Mouse (Mus musculus) heart, postnatal 0 days (tissue): Measurements from ENCODE around the gene Ccnd1.

Source experiments
- CTCF ChIP-seq: IDR thresholded peaks from 2 replicates; pipeline ENCODE4 v1.5.1; 2016; ENCODE audit warnings: antibody characterized with exemption, control low read depth, low read depth
- EP300 ChIP-seq: IDR thresholded peaks from 2 replicates; pipeline ENCODE4 v1.6.1; 2016; ENCODE audit warnings: antibody characterized with exemption, low read depth

DNA sequence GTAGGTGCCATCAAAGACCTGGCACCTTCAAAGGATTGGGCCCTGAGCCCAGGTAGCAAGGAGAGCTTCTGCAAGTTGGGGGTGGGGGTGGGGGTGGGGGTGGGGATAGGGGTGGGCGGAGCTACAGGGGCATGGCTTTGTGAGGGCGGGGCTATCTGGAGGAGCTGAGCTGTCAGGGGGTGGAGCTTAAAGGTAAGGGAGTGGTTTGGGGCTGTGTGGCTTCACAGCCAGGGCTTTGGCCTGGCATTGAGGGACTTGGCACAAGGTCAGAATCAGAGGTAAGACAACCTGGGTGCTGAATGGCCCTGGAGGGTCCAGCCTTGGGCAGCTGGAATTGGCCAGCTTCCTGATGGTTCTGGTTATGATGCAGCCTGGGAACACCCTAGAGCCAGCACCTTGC is 32.0 kb upstream of the Ccnd1 start:
- TF ChIP-seq CTCF = no peak
- TF ChIP-seq EP300 = no peak
